Mouse (Mus musculus) liver, embryonic 12.5 days (tissue): ENCODE measurements around the gene Fbrs. TPM values are rescaled to one million over a fixed set of nuclear protein-coding genes. Genes with fewer than 3 reads are reported as not detected.

Experiments
- ATAC-seq: fragments of 200-750 bp; cut with Nextera tagmentation; 2 replicates; pipeline ENCODE4 v1.8.0; 2017; ENCODE audit warnings: moderate number of reproducible peaks, mild to moderate bottlenecking, moderate library complexity
- H3K27ac ChIP-seq: fragments of 300-500 bp; sonication (generic); 2 replicates; pipeline ENCODE4 v1.5.1; 2016; ENCODE audit warnings: mild to moderate bottlenecking
- H3K27me3 ChIP-seq: fragments of 300-500 bp; sonication (generic); replicated peaks from 2 replicates; pipeline ENCODE4 v1.6.1; 2016; ENCODE audit warnings: mild to moderate bottlenecking, moderate library complexity
- H3K36me3 ChIP-seq: fragments of 300-500 bp; sonication (generic); 2 replicates; pipeline ENCODE4 v1.6.1; 2016; ENCODE audit warnings: mild to moderate bottlenecking, moderate library complexity
- H3K4me1 ChIP-seq: fragments of 300-500 bp; sonication (generic); 2 replicates; pipeline ENCODE4 v1.6.1; 2016
- H3K4me2 ChIP-seq: fragments of 300-500 bp; sonication (generic); 2 replicates; pipeline ENCODE4 v1.6.1; 2016; ENCODE audit warnings: mild to moderate bottlenecking, moderate library complexity
- H3K4me3 ChIP-seq: fragments of 300-500 bp; sonication (generic); 2 replicates; pipeline ENCODE4 v1.5.1; 2016; ENCODE audit warnings: mild to moderate bottlenecking, moderate library complexity
- H3K9ac ChIP-seq: fragments of 300-500 bp; sonication (generic); 2 replicates; pipeline ENCODE4 v1.6.1; 2016; ENCODE audit warnings: mild to moderate bottlenecking, moderate library complexity
- H3K9me3 ChIP-seq: fragments of 300-500 bp; sonication (generic); replicated peaks from 2 replicates; pipeline ENCODE4 v1.6.1; 2016; ENCODE audit warnings: mild to moderate bottlenecking, moderate library complexity
- WGBS: fragments of 180-500 bp; shearing (Covaris S2); methylation state at CpG from one replicate; pipeline ENCODE4 v1.1.7; 2016; ENCODE audit not compliant: insufficient replicate concordance; 5-methylcytosine and 5-hydroxymethylcytosine counted together
- microRNA-seq: library from miRNA; unstranded; fragments of <30 nt; microRNA quantifications from one replicate; pipeline ENCODE4, GENCODE M21; 2017
- polyA plus RNA-seq: library from polyadenylated mRNA; unstranded; fragments of >200 nt; fragmentation: Nextera tagmentation; extraction: Ambion mirVana; gene quantifications from 2 replicates; pipeline ENCODE4 v1.2.1, GENCODE M21; 2016

The Fbrs gene
- polyA plus RNA-seq, 1 experiment from 2014 or later: 8.1 TPM

DNA sequence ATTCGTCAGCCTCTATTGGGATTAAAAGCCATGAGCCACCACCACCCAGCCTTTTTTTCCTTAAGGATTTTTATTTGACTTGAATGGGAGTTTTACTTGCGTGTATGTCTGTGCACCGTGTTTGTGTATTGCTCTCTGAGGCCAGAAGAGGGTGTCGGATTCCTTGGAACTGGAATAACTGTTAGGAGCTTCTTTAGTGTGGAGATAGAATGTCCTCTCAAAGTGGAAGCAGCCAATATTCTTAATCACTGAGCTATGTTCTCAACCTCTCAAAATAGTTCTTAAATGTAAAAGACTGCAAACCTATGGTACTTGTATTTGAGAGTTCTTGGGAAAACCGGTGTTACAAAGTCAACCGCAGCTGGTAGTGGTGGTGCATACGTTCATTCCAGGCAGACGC, 32.2 kb downstream of the Fbrs start:
- no peak for ATAC-seq
- Histone ChIP-seq H3K9me3 (no peaks in the 10 kb centered on the region), H3K4me2 (peak overlapping the region; percentile 89), H3K4me3 (peak overlapping the region; percentile 95), H3K27me3 (no peaks in the 10 kb centered on the region), H3K36me3 (peaks cover 25% of the 10 kb centered on the region), H3K27ac (peak overlapping the region; percentile 97), H3K4me1 (peaks cover 42% of the 10 kb centered on the region), H3K9ac (peak overlapping the region; percentile 88)
- WGBS: 36% methylated on average over 8 of the region's 8 CpGs

- H3K4me1 ChIP-seq: peaks cover 42% of the 10 kb centered on the region
- H3K36me3 ChIP-seq: peaks cover 30% of the 10 kb centered on the region
- WGBS: under 1% methylated on average over 37 of the region's 37 CpGs
- peak within 1 kb of the TSS; percentile 89 for H3K4me2 ChIP-seq
- H3K27me3 ChIP-seq: no peaks in the 10 kb centered on the region
- no peaks in the 10 kb centered on the region for H3K9me3 ChIP-seq
- peak within 1 kb of the TSS; percentile 88 for H3K9ac ChIP-seq
- peak within 1 kb of the TSS; percentile 97 for H3K27ac ChIP-seq
- peak within 1 kb of the TSS; percentile 95 for H3K4me3 ChIP-seq
- ATAC-seq: peak; percentile 94
These were observed 32.8 kb downstream of the Fbrs start, which contains the start of gene Srcap for GRCm38 (mm10) chr7:127511808-127512230. TSS of gene Srcap (plus strand) at chr7:127511983.

GRCm38 (mm10) chr7:127512231-127513015, 33.4 kb downstream of the Fbrs start:
- Histone ChIP-seq H3K4me1 (peaks cover 42% of the 10 kb centered on the region), H3K9ac (peak overlapping the region; percentile 88), H3K4me2 (peak overlapping the region; percentile 89), H3K36me3 (peaks cover 36% of the 10 kb centered on the region), H3K9me3 (no peaks in the 10 kb centered on the region), H3K27me3 (no peaks in the 10 kb centered on the region), H3K4me3 (peak overlapping the region; percentile 95), H3K27ac (peak overlapping the region; percentile 97)
- under 1% methylated on average over 74 of the region's 93 CpGs for WGBS
- ATAC-seq: peak; percentile 83

- Histone ChIP-seq H3K4me1 (peaks cover 42% of the 10 kb centered on the region), H3K27me3 (no peaks in the 10 kb centered on the region), H3K9me3 (no peaks in the 10 kb centered on the region), H3K4me2 (peak overlapping the region; percentile 89), H3K9ac (peak overlapping the region; percentile 88), H3K36me3 (peaks cover 42% of the 10 kb centered on the region), H3K4me3 (peak overlapping the region; percentile 95), H3K27ac (peak overlapping the region; percentile 97)
- ATAC-seq: no peak
- WGBS: 20% methylated on average over 8 of the region's 8 CpGs
These were observed 34.0 kb downstream of the Fbrs start for GRCm38 (mm10) chr7:127513016-127513390.

- peak overlapping the region; percentile 88 for H3K9ac ChIP-seq
- H3K36me3 ChIP-seq: peaks cover 50% of the 10 kb centered on the region
- no peak for ATAC-seq
- H3K4me3 ChIP-seq: peak overlapping the region; percentile 95
- peak overlapping the region; percentile 97 for H3K27ac ChIP-seq
- no peaks in the 10 kb centered on the region for H3K27me3 ChIP-seq
- H3K9me3 ChIP-seq: no peaks in the 10 kb centered on the region
- H3K4me1 ChIP-seq: peaks cover 42% of the 10 kb centered on the region
- peak overlapping the region; percentile 89 for H3K4me2 ChIP-seq
- WGBS: 78% methylated on average over 3 of the region's 3 CpGs
These were observed 34.8 kb downstream of the Fbrs start for GRCm38 (mm10) chr7:127513781-127514180.

DNA sequence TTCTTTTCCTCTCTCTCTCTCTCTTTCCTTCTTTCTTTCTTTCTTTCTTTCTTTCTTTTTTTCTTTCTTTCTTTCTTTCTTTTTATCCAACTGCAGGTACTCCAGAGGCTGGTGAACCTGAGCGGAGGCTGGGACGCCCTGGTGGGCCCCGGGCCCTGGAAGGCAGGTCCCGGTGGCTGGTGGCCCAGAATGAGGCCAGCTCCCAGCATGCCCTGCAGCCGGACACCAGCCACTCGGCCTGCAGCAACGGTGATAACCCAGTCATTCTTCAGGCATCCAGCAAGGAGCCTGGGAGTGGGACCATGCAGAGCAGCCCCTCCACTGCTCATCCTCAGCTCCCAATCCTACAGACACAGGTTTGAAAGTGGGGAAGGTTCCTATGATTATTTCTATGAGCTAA, 36.8 kb downstream of the Fbrs start:
- H3K4me3 ChIP-seq: no peak overlapping the region
- H3K9me3 ChIP-seq: no peaks in the 10 kb centered on the region
- H3K27ac ChIP-seq: no peak overlapping the region
- peaks cover 70% of the 10 kb centered on the region for H3K36me3 ChIP-seq
- H3K9ac ChIP-seq: no peak overlapping the region
- ATAC-seq: no peak
- WGBS: 85% methylated on average over 7 of the region's 7 CpGs
- no peak overlapping the region for H3K4me2 ChIP-seq
- H3K4me1 ChIP-seq: peaks cover 37% of the 10 kb centered on the region
- no peaks in the 10 kb centered on the region for H3K27me3 ChIP-seq

GRCm38 (mm10) chr7:127516344-127516743, 37.3 kb downstream of the Fbrs start:
- no peak overlapping the region for H3K9ac ChIP-seq
- no peak overlapping the region for H3K4me2 ChIP-seq
- peaks cover 32% of the 10 kb centered on the region for H3K4me1 ChIP-seq
- H3K4me3 ChIP-seq: no peak overlapping the region
- peaks cover 75% of the 10 kb centered on the region for H3K36me3 ChIP-seq
- H3K27ac ChIP-seq: no peak overlapping the region
- 83% methylated on average over 7 of the region's 7 CpGs for WGBS
- H3K27me3 ChIP-seq: no peaks in the 10 kb centered on the region
- ATAC-seq: no peak
- no peaks in the 10 kb centered on the region for H3K9me3 ChIP-seq

- no peak within 1 kb of the TSS for H3K4me2 ChIP-seq
- H3K36me3 ChIP-seq: peaks cover 97% of the 10 kb centered on the region
- ATAC-seq: no peak
- no peaks in the 10 kb centered on the region for H3K27me3 ChIP-seq
- WGBS: 91% methylated on average over 3 of the region's 3 CpGs
- H3K4me1 ChIP-seq: peaks cover 14% of the 10 kb centered on the region; the same call in 1 of the 2 replicates
- no peak within 1 kb of the TSS for H3K4me3 ChIP-seq
- H3K9me3 ChIP-seq: no peaks in the 10 kb centered on the region
- H3K27ac ChIP-seq: no peak within 1 kb of the TSS
- no peak within 1 kb of the TSS for H3K9ac ChIP-seq
These were observed 40.3 kb downstream of the Fbrs start, which contains the start of gene Gm42715 for GRCm38 (mm10) chr7:127519284-127519683. TSS of gene Gm42715 (plus strand) at chr7:127519584.

Small RNAs within 50 kb of the gene (microRNA-seq; reads per million reads assigned to microRNA genes)
- gene Gm47278: not detected
- not detected for gene Mir7060

Other genes with a start within 250 kb of the Fbrs start
- gene Zfp553, start 246.1 kb upstream of the Fbrs start, polyA plus RNA-seq: 13.7 and 14.2 TPM in 2 replicates
- gene Sept1, start 246.1 kb upstream of the Fbrs start, polyA plus RNA-seq: 10.6 and 13.6 TPM in 2 replicates
- gene Zfp771, start 234.9 kb upstream of the Fbrs start, polyA plus RNA-seq: 30.0 and 31.6 TPM in 2 replicates
- 163 and 167 TPM in 2 replicates for gene Dctpp1, start 218.5 kb upstream of the Fbrs start, polyA plus RNA-seq
- 170 and 172 TPM in 2 replicates for gene Sephs2, start 205.1 kb upstream of the Fbrs start, polyA plus RNA-seq
- 6.0 and 6.3 TPM in 2 replicates for gene Itgal, start 182.9 kb upstream of the Fbrs start, polyA plus RNA-seq
- 4.8 and 5.2 TPM in 2 replicates for gene Zfp768, start 133.6 kb upstream of the Fbrs start, polyA plus RNA-seq
- gene Zfp747, start 103.1 kb upstream of the Fbrs start, polyA plus RNA-seq: 3.9 and 4.1 TPM in 2 replicates
- 2.1 and 2.4 TPM in 2 replicates for gene 9130019O22Rik, start 92.0 kb upstream of the Fbrs start, polyA plus RNA-seq
- gene E430018J23Rik, start 85.6 kb upstream of the Fbrs start, polyA plus RNA-seq: 1.7 and 1.8 TPM in 2 replicates
- 2.4 and 2.5 TPM in 2 replicates for gene Zfp764, start 72.4 kb upstream of the Fbrs start, polyA plus RNA-seq
- gene Zfp688, start 57.1 kb upstream of the Fbrs start, polyA plus RNA-seq: 11.0 and 11.6 TPM in 2 replicates
- 3.1 and 3.3 TPM in 2 replicates for gene Zfp689, start 30.0 kb upstream of the Fbrs start, polyA plus RNA-seq
- gene Prr14, start 19.6 kb upstream of the Fbrs start, polyA plus RNA-seq: 29.6 and 31.0 TPM in 2 replicates
- gene Srcap, start 32.8 kb downstream of the Fbrs start, polyA plus RNA-seq: 38.2 and 38.8 TPM in 2 replicates
- 7.9 and 8.8 TPM in 2 replicates for gene Gm42715, start 40.4 kb downstream of the Fbrs start, polyA plus RNA-seq
- 1.7 and 2.9 TPM in 2 replicates for gene Tmem265, start 82.2 kb downstream of the Fbrs start, polyA plus RNA-seq
- 23.1 and 26.7 TPM in 2 replicates for gene Phkg2, start 94.1 kb downstream of the Fbrs start, polyA plus RNA-seq
- 7.9 and 8.8 TPM in 2 replicates for gene Ccdc189, start 109.4 kb downstream of the Fbrs start, polyA plus RNA-seq
- 36.3 and 36.9 TPM in 2 replicates for gene Rnf40, start 109.6 kb downstream of the Fbrs start, polyA plus RNA-seq
- gene Zfp629, start 136.6 kb downstream of the Fbrs start, polyA plus RNA-seq: 3.3 and 3.8 TPM in 2 replicates
- gene Bcl7c, start 229.7 kb downstream of the Fbrs start, polyA plus RNA-seq: 40.6 and 43.6 TPM in 2 replicates
- 3.6 and 4.6 TPM in 2 replicates for gene Ctf1, start 233.5 kb downstream of the Fbrs start, polyA plus RNA-seq